Mouse (Mus musculus) limb, embryonic 11.5 days (tissue): Measurements from ENCODE around the gene Man2b1. TPM values are rescaled to one million over a fixed set of nuclear protein-coding genes. Genes with fewer than 3 reads are reported as not detected.
A peak's percentile ranks its signal among the peaks of the same experiment; 100 is the strongest.
"Not testable (repeated sequence)": the region's sequence is repeated elsewhere in the genome, so short reads cannot be mapped to it uniquely, and the experiment has no call there.

Experiments
- ATAC-seq: fragments of 200-750 bp; cut with Nextera tagmentation; 2 replicates; pipeline ENCODE4 v1.8.0; 2017; ENCODE audit warnings: low read depth; ENCODE audit not compliant: insufficient number of reproducible peaks, low FRiP score, low TSS enrichment
- DNase-seq: peaks from one replicate; pipeline ENCODE4 v3.0.0-alpha.2; 2015; ENCODE audit warnings: low spot score
- H3K27ac ChIP-seq: fragments of 300-500 bp; sonication (generic); replicated peaks from 2 replicates; pipeline ENCODE4 v1.5.1; 2014; ENCODE audit warnings: low read depth, mild to moderate bottlenecking, low read length
- H3K27me3 ChIP-seq: fragments of 300-500 bp; sonication (generic); 2 replicates; pipeline ENCODE4 v1.6.1; 2014; ENCODE audit warnings: mild to moderate bottlenecking, low read length, mixed read lengths; ENCODE audit not compliant: control insufficient read depth, insufficient read depth
- H3K36me3 ChIP-seq: fragments of 300-500 bp; sonication (generic); 2 replicates; pipeline ENCODE4 v1.6.1; 2014; ENCODE audit warnings: mild to moderate bottlenecking, low read length, moderate library complexity, mixed read lengths; ENCODE audit not compliant: control insufficient read depth, insufficient read depth
- H3K4me1 ChIP-seq: fragments of 300-500 bp; sonication (generic); 2 replicates; pipeline ENCODE4 v1.6.1; 2014; ENCODE audit warnings: low read length, mixed read lengths; ENCODE audit not compliant: control insufficient read depth, insufficient read depth
- H3K4me2 ChIP-seq: fragments of 300-500 bp; sonication (generic); 2 replicates; pipeline ENCODE4 v1.6.1; 2014; ENCODE audit warnings: low read depth, mild to moderate bottlenecking, moderate library complexity; ENCODE audit not compliant: severe bottlenecking
- H3K4me3 ChIP-seq: fragments of 300-500 bp; sonication (generic); 2 replicates; pipeline ENCODE4 v1.5.1; 2014; ENCODE audit warnings: low read depth, low read length
- H3K9ac ChIP-seq: fragments of 300-500 bp; sonication (generic); 2 replicates; pipeline ENCODE4 v1.6.1; 2014; ENCODE audit warnings: mild to moderate bottlenecking, low read length
- H3K9me3 ChIP-seq: fragments of 300-500 bp; sonication (generic); 2 replicates; pipeline ENCODE4 v1.6.1; 2016; ENCODE audit warnings: low read length; ENCODE audit not compliant: control insufficient read depth
- WGBS: fragments of 180-500 bp; shearing (Covaris S2); extraction: QIAGEN DNeasy Blood & Tissue Kit; methylation state at CpG from one replicate; pipeline ENCODE4 v1.1.7; 2014; 5-methylcytosine and 5-hydroxymethylcytosine counted together
- polyA plus RNA-seq: library from polyadenylated mRNA; unstranded; fragments of >200 nt; fragmentation: Nextera tagmentation; extraction: Ambion mirVana; gene quantifications from 2 replicates; pipeline ENCODE4 v1.2.1, GENCODE M21; 2014

The Man2b1 gene
- polyA plus RNA-seq, 1 experiment from 2014 or later: 22.1 TPM

GRCm38 (mm10) chr8:85080214-85080531, 2.9 kb upstream of the Man2b1 start:
- Histone ChIP-seq H3K9ac (peak overlapping the region; percentile 83), H3K4me3 (peak overlapping the region; percentile 82), H3K27ac (no peak overlapping the region; the same call in 1 of the 2 replicates), H3K9me3 (no peaks in the 10 kb centered on the region), H3K27me3 (no peaks in the 10 kb centered on the region), H3K4me2 (peak overlapping the region; percentile 75), H3K4me1 (peaks cover 12% of the 10 kb centered on the region; the same call in 1 of the 2 replicates), H3K36me3 (peaks cover 5% of the 10 kb centered on the region; the same call in 1 of the 2 replicates)
- no peak for DNase-seq
- 1% methylated on average over 25 of the region's 25 CpGs for WGBS
- no peak for ATAC-seq

- H3K9me3 ChIP-seq: no peaks in the 10 kb centered on the region
- H3K4me2 ChIP-seq: peak within 1 kb of the TSS; percentile 75
- H3K27ac ChIP-seq: no peak within 1 kb of the TSS; the same call in 1 of the 2 replicates
- ATAC-seq (peak; percentile 2; the same call in 1 of the 2 replicates), DNase-seq (peak; percentile 75)
- H3K4me3 ChIP-seq: peak within 1 kb of the TSS; percentile 82
- H3K36me3 ChIP-seq: peaks cover 4% of the 10 kb centered on the region
- H3K4me1 ChIP-seq: peaks cover 12% of the 10 kb centered on the region; the same call in 1 of the 2 replicates
- no peaks in the 10 kb centered on the region for H3K27me3 ChIP-seq
- under 1% methylated on average over 30 of the region's 30 CpGs for WGBS
- peak within 1 kb of the TSS; percentile 83 for H3K9ac ChIP-seq
Observed at GRCm38 (mm10) chr8:85080532-85081215, 2.4 kb upstream of the Man2b1 start, which contains the start of gene Wdr83os. Wdr83os (plus strand) TSS chr8:85080740.

GRCm38 (mm10) chr8:85081216-85081555, 1.9 kb upstream of the Man2b1 start, which contains the start of gene Wdr83:
Wdr83 (minus strand) TSS chr8:85081306.
- peak within 1 kb of the TSS; percentile 82 for H3K4me3 ChIP-seq
- under 1% methylated on average over 9 of the region's 9 CpGs for WGBS
- peak within 1 kb of the TSS; percentile 75 for H3K4me2 ChIP-seq

GRCm38 (mm10) chr8:85082169-85082568, 901 bp upstream of the Man2b1 start:
- H3K4me3 ChIP-seq, ATAC-seq, H3K27me3 ChIP-seq, H3K9ac ChIP-seq, H3K4me2 ChIP-seq, H3K9me3 ChIP-seq, H3K27ac ChIP-seq, H3K36me3 ChIP-seq, DNase-seq: not testable (repeated sequence)
- H3K4me1 ChIP-seq: peaks cover 12% of the 10 kb centered on the region; the same call in 1 of the 2 replicates
- WGBS: 92% methylated on average over 4 of the region's 4 CpGs

More at GRCm38 (mm10) chr8:85081216-85081555, 1.9 kb upstream of the Man2b1 start, which contains the start of gene Wdr83:
- H3K9me3 ChIP-seq: no peaks in the 10 kb centered on the region
- H3K27me3 ChIP-seq: no peaks in the 10 kb centered on the region
- H3K9ac ChIP-seq: peak within 1 kb of the TSS; percentile 83
- peak; percentile 70 for DNase-seq
- no peak within 1 kb of the TSS; the same call in 1 of the 2 replicates for H3K27ac ChIP-seq
- peaks cover 12% of the 10 kb centered on the region; the same call in 1 of the 2 replicates for H3K4me1 ChIP-seq
- peaks cover 3% of the 10 kb centered on the region for H3K36me3 ChIP-seq
- peak; percentile 76 for ATAC-seq

GRCm38 (mm10) chr8:85084633-85085032, 1.6 kb downstream of the Man2b1 start:
- H3K4me1 ChIP-seq: peaks cover 12% of the 10 kb centered on the region; the same call in 1 of the 2 replicates
- DNase-seq: no peak
- 84% methylated on average over 8 of the region's 8 CpGs for WGBS
- H3K4me3 ChIP-seq: no peak overlapping the region
- H3K4me2 ChIP-seq: no peak overlapping the region
- no peak overlapping the region for H3K9ac ChIP-seq
- H3K9me3 ChIP-seq: no peaks in the 10 kb centered on the region
- no peaks in the 10 kb centered on the region for H3K27me3 ChIP-seq
- ATAC-seq: no peak
- H3K27ac ChIP-seq: no peak overlapping the region
- H3K36me3 ChIP-seq: peaks cover 5% of the 10 kb centered on the region

- Histone ChIP-seq H3K36me3 (peaks cover 6% of the 10 kb centered on the region), H3K4me1 (peaks cover 9% of the 10 kb centered on the region; the same call in 1 of the 2 replicates), H3K9ac (no peak overlapping the region), H3K27me3 (no peaks in the 10 kb centered on the region), H3K27ac (no peak overlapping the region), H3K4me2 (no peak overlapping the region), H3K9me3 (no peaks in the 10 kb centered on the region), H3K4me3 (no peak overlapping the region)
- no peak for ATAC-seq
- no peak for DNase-seq
- 79% methylated on average over 3 of the region's 3 CpGs for WGBS
Observed at GRCm38 (mm10) chr8:85086238-85086637, 3.2 kb downstream of the Man2b1 start.

GRCm38 (mm10) chr8:85088771-85089170, 5.7 kb downstream of the Man2b1 start:
- Histone ChIP-seq H3K9me3 (no peaks in the 10 kb centered on the region), H3K27me3 (no peaks in the 10 kb centered on the region), H3K4me1 (peaks cover 2% of the 10 kb centered on the region; the same call in 1 of the 2 replicates), H3K36me3 (peaks cover 10% of the 10 kb centered on the region), H3K4me2 (no peak overlapping the region), H3K27ac (no peak overlapping the region), H3K4me3 (no peak overlapping the region), H3K9ac (no peak overlapping the region)
- 85% methylated on average over 2 of the region's 2 CpGs for WGBS
- ATAC-seq (no peak), DNase-seq (no peak)

GRCm38 (mm10) chr8:85090856-85091255, 7.8 kb downstream of the Man2b1 start:
- WGBS: 91% methylated on average over 11 of the region's 11 CpGs
- H3K4me3 ChIP-seq: no peak overlapping the region
- no peak overlapping the region for H3K27ac ChIP-seq
- ATAC-seq (no peak), DNase-seq (no peak)
- no peak overlapping the region for H3K4me2 ChIP-seq
- H3K36me3 ChIP-seq: peaks cover 7% of the 10 kb centered on the region
- no peak overlapping the region for H3K9ac ChIP-seq
- no peaks in the 10 kb centered on the region for H3K4me1 ChIP-seq
- H3K27me3 ChIP-seq: no peaks in the 10 kb centered on the region
- H3K9me3 ChIP-seq: no peaks in the 10 kb centered on the region
